Mouse (Mus musculus): ENCODE data around the gene Errfi1.

The Errfi1 gene

DNA sequence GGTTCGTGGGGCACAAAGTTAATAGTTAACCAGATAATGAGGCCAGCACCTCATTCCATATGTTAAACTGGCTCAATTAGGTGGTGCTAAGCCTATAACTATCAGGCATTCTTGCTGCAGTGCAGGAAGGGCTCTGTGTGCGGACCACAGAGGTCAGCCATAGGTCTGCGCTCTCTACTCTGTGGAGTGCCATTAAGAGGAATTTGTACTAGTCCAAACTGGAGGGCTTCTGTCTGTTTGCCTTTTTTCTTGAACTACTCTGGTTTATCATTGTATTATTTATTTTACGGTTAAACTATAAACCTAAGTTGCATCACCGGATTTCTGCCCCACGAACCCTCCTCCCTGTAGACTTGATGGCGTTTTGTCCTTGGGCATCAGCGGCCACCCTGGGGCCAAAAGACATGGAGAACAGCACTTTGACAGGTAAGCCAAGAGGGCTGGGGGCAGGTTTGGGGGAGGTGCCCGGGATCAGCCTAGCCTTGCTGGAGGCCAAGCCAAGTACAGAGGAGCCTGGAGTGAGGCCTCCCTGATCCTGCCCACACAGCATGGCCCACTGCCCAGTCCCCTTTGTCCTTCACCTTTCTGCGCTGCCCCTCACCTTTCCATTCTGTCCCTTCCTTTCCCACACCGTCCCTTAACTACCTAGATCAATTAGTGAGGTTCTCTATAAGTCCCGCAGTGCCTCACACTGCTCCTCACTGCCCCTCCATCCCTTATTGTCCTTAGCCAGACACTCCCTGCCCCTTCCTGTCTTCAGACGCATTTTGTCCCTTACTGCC, at the start of gene Errfi1:
TSS of gene Errfi1 (plus strand) at position 240 of the 782 bp plus-strand sequence.
- no peak for DNase-seq (ENCODE audit: low spot score in 2 of 2)

DNA sequence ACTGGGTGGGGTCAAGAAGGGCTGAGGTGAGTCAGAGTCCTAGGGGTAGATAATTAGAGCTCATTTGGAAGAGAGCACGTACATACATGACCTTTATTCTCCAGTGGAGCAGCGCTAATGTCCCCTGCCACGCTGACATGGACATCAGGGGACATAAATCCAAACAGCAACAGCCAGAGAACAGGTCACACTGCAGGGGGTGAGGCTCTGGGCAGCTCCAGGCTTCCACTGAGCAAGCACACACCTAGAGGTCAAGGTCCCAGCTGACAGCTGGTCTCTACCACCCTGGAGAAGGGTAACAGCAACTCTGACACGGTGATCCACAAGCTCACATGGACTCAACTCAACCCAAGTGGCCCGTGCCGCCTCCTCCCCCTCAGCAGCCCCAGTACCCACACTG, 49.5 kb upstream of the Errfi1 start:
- no peak for DNase-seq (ENCODE audit: low spot score in 2 of 2)

DNA sequence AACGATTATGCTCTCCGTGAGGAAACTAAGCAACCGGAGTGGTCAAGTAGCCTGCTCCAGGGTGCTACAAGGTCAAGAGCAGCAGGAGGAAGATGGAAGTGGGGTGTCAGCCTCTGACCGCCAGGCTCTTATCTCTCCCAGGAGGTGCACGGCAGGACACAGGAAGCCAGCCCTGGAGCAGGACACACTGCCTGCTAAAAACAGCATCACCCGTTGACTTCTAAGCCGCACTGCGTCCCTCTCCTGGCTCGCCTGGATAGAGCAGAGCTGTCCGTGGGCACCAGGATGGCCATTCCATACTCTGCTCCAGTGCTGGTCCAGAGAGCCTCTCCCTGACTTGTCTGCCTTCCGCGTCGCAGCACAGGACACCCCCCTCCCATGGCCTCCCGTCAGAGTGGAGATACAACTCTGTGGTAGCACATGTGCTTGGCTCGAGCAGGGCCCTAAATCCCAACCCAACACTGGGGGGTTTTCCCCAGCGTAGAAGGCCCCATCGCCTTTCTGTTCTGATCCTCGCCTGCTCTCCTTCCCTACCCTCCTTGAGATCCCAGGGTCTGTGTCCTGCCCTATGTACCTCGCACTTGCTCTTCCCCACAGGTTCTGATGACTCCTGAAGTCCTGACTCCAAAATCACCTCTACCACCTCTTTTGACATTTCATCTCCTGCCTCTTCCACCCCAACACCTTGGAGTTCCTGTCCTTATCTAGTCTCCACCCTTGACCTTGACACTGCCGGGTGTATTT, 45.8 kb upstream of the Errfi1 start:
- DNase-seq (ENCODE audit: low spot score in 2 of 2) = no peak

DNA sequence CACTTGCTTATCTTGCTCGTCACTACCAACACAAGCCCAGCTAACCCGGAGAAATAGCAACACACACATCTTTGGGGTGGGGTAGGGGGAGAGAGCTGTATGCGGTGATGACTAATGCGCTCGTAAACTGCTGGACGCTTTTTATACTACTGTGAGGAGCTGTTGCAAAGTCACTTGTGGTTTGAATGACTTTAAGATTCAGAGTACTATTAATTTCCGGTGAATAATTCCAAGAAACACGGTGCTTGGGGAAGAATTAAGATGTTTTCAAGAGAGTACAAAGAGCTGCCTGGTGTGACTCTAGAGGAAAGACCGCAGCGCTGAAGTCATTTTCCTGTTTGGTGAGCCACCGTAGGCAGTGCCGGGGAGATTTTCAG, 45.3 kb upstream of the Errfi1 start:
- no peak for DNase-seq (ENCODE audit: low spot score in 2 of 2)

DNA sequence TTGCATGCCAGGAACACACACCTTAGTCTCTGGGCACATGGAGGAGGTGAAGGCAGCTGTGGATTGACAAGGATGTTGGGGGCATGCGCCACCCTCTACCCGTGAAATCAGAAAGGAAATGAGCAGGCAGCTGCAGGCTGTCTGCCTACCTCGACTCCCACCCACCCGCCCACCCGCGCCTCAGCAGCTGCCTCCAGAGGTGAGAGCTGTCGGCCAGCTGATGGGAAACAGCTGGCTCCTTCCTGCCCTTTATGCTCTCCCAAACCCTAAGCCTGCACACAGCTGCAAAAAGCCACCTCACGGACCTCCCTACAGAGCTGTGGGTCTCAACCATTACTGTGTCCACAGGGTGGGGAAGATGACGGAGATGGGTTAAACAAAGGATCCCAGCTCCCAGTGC, 44.4 kb upstream of the Errfi1 start:
- DNase-seq (ENCODE audit: low spot score in 2 of 2) = no peak

DNA sequence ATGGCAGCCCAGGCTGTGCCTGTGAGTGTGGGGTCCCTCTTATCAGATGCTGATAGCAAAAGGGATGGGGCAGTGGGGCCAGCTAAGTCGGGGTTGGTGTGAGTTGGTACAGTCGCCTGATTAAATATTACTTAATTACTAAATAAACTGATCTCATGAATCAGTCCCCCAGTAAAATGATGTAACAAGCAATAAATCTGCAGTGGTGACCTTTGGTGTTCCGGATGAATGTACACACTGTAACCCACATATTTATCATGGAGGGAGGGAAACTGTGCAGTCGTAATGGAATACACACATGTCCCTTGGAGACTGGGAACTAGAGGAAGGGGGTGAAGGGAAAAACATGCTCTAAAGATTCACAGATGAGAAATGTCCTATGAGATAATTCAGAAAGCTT, 38.6 kb upstream of the Errfi1 start:
- no peak for DNase-seq (ENCODE audit: low spot score in 2 of 2)

DNA sequence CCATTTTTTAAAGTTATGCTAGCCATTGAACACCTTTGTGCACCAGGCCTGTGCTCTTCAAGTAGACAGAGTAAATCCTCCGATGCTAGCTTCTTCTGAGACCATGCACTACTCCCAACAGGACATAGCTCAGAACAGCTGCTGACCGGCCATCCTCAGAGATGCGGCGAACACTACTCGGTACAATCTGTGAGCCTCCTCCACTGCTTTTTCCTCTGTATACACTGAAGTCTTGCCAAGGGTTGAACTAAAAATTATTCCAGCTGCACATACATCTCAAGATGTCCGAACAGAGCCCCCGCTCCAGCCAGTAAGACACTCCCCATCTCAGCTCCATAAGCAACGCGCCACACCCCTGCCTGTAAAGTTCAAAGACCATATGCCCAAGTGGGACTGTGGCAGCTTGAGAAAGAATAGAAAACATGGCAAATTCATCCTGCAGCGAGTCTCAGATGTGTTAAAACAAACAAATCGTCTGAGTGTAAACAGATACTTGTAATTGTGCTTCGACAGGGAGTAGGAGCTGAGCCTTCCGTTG, 37.2 kb upstream of the Errfi1 start:
- DNase-seq (ENCODE audit: low spot score in 2 of 2) = no peak

DNA sequence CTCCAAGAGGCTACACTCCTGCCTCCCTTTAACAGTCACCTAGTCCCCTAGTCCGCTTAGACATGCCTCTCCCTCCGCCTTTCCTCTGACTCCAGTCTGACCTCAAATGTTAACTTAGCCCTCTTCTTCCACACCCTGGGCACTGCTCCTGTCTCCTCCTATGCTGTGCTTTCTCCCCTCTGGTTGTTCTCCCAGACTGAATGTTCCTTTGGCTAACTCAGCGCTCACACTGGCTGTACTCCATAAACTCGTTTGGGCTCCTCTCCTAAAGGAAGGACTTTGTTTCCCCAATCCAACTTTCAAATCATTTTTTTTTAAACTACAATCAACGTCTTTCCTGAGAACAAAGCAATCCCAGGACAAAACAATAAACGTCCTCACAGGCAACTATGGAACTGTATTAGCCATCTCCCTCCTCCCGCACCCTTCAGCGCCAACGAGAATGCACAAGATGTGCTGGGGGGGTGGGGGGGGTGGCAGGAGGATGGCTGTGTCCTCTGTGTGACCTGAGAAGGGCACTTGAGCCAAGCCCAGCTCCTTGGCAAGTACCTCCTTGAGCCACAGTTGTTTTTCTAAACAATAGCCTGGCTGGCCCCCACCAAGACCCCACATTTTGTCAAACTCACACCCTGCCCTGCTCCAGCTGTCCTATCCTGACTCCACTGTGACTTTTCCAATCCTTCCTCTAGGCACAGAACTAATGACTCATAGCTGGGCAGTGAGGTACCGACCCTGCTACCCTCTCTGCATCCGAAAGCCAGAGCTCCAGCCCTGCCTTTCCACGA, 34.4 kb upstream of the Errfi1 start:
- no peak for DNase-seq (ENCODE audit: low spot score in 2 of 2)

DNA sequence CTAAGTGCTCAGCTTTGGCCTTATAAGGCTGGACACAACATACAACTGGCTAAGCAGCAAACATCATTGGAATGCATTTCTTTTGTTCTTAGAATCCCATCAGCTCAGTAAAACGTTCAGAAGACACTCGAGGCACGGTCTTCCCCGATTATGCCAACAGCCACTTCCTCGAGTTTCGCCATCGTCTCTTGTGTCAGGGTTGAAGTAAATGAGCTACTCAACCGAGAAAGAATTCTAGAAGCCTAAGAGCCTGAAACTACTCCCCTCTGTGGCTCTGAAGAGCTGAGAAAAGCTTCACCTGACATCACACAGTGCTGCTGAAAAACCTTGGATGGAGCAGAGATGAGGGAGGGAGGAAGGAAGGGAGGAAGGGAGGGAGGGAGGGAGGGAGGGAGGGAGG, 32.3 kb upstream of the Errfi1 start:
- no peak for DNase-seq (ENCODE audit: low spot score in 2 of 2)

DNA sequence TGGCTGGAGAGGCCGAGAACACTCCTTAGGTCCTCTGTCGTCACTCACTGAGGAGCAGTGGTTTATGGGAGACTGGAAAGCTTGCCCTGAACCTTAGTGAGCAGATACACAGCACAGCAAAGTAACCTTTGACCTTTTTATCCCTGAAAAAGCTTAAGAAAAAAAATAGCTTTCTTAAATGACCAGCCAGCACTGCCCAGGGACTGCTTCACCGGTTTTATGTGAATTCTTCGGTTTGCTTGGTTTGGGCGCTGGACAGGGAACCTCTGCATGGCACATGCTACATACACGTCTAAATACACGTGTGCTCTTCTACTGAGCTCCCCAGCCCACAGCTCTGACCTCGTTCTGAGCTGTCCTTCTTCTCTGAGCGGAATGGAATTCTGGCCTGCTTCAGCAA, 31.1 kb upstream of the Errfi1 start:
- DNase-seq (ENCODE audit: low spot score in 2 of 2) = no peak

DNA sequence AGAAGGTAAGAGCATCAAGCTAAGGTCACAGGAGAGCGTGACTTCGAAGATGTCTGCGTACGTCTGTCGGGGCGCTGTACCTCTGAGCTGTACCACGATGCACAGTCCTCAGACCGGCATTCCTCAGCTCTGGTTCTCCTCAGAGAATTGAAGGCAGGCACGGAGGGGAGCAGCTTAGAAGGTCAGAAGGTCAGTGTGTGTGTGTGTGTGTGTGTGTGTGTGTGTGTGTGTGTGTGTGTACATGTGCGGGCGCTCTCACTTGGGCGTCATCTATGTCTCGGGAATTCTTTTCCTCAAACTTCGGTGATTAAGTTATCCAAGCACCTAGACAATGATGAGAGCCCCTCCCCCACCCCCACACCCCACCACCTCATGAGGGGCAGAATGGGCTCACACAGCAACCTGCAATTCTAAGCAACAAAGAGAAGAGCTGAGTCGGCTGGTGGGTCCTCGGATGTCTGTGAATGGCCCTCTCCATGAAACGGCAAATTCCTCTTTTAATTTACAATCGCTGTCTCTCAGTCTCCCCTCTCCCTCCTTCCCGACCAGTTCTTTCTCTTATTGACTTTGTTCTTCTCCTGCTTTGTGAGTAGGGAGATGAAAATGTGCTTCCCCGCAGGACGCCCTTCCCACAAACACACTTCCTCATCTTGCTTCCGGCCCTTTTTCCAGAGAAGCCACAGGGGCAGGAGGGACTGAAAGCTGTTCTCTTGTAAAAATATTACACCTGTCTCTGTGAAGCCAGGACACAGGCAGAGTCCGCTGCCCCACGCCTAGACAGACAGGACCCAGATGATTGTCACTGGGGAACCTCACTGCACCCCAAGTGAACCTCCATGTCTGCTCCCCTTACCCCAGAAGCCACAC, 29.9 kb upstream of the Errfi1 start:
- no peak for DNase-seq (ENCODE audit: low spot score in 2 of 2)

DNA sequence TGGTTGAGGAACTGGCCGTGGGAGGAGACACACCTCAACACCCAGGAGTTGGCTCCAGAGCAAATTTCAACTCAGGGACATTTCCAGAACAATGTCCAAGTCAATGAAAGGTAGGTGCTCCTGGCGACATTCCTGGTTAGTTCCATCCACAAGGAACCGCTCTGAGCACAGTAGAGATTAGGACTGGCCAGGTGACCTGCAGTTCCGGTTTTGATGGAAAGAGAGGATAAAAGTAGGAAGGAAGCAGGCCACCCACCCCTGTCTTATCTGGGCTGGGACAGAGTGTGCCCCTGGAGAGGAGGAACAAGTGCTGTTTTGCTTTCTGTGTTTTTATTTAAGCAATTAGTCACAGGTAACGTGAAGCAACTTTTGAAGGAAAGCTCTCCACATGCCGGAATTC, 28.8 kb upstream of the Errfi1 start:
- DNase-seq (ENCODE audit: low spot score in 2 of 2) = no peak

DNA sequence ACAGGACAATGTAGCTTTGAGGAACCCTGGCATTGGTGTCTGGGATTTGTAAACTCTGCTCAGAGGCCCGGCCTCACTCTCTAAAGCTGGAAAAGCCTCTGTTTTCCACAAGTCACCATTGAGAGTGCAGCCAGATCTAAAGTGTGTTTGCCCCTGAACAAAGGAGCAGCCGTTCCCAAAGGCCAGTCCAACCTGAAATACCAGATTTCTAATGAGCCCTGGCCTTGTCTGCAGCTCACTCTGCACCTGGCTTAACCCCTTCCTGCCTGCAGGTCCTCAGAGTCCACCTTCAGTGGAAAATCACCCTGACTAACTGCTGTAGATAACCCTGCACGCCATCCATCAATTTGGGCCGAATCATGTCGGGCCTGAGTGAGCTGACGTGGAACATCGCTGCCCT, 28.2 kb upstream of the Errfi1 start:
- no peak for DNase-seq (ENCODE audit: low spot score in 2 of 2)

DNA sequence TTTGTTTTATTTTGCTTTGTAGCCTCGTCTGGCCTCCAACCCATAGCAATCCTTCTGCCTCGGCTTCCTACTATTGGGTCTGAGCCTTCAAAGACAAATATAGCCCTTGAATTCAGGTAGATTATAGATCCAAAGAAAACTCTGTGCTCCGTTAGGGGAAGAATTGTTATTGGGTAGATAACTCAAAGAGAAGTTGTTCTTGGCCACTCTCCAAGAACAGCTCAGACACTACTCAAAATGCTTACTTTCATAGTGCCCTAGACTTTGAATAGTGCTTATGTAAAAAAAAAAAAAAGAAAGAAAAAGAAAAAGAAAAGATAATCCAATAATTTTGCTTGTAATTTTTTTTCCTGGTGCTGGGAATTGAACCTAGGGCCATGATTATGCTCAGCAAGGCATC, 22.4 kb upstream of the Errfi1 start:
- no peak for DNase-seq (ENCODE audit: low spot score in 2 of 2)

DNA sequence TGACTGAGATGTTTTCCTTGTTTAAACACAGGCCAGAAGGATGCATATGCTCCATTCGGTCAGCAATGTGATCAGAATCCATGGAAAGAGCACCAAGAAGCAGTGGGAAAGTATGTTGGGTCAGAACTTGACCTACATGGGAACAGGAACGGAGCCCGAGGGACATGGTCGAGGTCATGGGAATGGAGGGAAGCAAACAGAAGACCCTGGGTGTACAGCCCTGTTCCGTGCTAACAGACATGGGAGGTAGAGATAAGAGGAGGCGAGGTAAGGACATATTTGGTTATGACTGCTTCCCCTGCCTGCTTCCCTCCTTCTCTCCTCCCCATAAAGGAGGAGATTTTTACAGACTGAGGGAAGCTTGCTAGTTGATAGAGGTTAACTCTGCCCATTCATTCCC, 21.8 kb upstream of the Errfi1 start:
- no peak for DNase-seq (ENCODE audit: low spot score in 2 of 2)

DNA sequence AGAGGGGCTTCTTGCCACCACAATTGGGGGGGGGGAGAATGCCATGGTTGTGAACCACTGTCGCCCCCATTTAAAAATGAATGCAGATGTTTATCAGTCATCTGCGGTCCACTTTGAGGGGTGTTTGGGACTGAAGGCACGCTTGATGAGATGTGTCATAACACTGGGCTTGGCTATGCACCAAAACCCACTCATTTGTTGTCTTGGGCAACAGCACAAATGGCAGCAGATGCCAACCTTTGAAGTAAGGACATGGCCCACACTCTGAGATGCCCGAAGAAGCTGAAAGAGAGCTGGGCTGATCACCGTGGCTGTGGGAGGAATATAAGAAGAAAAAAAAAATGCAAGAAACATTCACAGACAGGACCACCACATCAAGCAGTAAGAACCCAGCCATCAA, 18.6 kb upstream of the Errfi1 start:
- no peak for DNase-seq (ENCODE audit: low spot score in 2 of 2)

DNA sequence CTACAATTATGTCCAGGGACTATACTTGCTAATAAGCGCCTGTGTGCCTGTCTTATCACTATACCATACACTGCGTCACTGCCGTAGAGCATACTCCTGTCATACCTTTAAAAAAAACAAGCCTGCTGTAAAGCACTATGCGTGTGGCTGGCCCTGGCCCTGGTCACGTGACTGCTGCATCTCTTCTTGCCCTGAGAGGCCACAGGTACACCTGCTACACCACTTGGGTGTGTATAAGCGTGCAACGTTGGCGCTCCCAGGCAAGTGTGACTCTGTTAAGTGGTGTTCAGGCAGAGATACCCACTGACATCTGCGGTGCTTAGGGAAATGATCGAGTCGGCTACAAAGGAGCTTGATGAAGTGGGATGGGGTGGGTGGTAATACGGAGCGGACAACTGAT, 17.5 kb upstream of the Errfi1 start:
- DNase-seq (ENCODE audit: low spot score in 2 of 2) = no peak

DNA sequence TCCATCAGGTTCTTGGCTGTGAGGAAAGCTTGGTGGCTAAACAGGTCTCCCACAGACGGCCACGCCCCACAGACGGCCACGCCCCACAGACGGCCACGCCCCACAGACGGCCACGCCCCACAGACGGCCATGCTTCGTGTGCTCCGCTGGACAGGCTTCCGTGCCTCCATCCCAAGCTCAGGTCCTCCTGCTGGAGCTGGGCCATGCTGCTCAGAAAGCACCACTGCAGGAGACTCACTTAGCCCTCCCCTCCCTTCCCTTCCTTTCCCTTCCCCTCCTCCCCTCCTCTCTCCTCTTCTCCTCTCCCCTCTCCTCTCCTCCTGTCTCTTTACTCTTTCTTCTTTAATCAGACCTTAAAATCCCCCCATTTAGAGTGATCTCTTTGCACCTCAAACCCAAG, 16.8 kb upstream of the Errfi1 start:
- DNase-seq (ENCODE audit: low spot score in 2 of 2) = no peak

DNA sequence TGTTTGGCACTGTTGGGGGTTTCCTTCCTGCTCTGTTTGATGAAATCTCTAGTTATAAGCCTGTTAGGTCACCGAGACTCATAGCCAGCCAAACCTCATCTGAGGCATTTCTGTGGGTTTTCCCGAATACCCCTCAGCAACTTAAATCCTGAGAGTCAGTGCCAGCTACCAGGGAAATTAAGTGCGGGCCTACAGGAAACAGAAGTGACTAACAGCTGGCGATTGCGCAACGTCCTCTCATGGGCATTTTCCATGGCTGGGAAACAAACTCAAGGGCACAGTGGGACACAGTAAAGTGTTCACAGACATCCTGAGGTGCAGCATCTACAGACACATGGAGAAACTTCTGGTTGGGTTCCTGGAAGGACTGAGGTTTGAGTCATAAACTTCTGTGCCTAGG, 16.3 kb upstream of the Errfi1 start:
- no peak for DNase-seq (ENCODE audit: low spot score in 2 of 2)

DNA sequence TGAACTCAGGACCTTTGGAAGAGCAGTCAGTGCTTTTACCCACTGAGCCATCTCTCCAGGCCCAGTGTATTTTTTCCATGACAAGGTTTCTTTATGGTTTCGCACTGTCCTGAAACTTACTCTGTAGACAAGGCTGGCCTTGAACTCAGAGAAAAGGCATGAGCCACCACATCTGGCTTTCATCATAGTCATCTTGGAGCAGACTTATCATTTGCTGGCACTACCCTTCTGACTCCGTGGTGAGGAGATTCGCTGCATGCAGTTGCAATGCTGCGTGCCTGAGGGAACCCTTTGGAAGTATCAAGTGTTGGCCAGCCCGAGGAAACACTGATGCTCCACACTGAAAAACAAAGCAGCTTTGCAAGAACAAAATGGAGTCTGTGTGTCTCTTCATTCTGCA, 11.7 kb upstream of the Errfi1 start:
- DNase-seq (ENCODE audit: low spot score in 2 of 2) = no peak

DNA sequence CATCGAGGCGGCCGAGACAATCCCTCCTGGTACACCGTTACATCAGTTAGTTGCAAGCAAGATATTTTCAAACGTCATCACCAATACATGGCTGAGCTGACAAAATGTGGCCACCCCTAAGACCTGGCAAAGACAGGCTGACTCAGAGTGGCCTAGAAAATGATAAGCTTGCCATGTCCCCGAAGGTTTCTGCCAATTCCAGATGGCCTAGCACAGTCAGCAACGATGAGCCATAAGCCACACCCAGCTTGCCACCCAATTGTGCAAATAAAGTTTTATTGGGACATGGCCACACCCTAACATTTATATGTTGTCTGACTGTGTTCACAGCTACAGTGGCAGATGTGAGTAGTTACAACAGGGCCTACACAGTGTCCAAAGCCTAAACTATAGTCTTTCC, 10.5 kb upstream of the Errfi1 start:
- no peak for DNase-seq (ENCODE audit: low spot score in 2 of 2)

DNA sequence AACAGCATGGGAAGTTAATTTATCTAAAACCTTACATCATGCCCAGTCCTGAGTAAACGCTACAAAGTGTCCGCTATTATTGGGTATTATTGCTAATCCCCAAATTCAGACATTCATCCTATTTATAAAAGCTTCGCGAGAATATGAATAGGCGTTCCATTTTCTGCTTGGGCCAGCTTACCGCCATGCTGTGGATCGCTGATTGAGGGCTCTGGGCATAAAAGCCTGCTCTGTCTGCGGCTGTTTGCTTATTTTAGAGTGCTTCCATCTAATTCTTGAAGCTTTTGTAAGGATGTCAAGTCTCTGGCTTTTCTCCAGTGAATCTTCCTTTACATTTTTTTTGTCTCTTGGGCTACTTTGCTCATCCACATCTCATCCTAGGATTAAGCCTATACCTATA, 7.4 kb upstream of the Errfi1 start:
- DNase-seq (ENCODE audit: low spot score in 2 of 2) = no peak
